Mouse (Mus musculus) NIH3T3 (cell line): Measurements from ENCODE around the gene Unc13a.

Source experiments
- DNase-seq: peaks from one replicate; pipeline ENCODE4 v3.0.0-alpha.2; 2012; ENCODE audit warnings: low read depth

The Unc13a gene

DNA sequence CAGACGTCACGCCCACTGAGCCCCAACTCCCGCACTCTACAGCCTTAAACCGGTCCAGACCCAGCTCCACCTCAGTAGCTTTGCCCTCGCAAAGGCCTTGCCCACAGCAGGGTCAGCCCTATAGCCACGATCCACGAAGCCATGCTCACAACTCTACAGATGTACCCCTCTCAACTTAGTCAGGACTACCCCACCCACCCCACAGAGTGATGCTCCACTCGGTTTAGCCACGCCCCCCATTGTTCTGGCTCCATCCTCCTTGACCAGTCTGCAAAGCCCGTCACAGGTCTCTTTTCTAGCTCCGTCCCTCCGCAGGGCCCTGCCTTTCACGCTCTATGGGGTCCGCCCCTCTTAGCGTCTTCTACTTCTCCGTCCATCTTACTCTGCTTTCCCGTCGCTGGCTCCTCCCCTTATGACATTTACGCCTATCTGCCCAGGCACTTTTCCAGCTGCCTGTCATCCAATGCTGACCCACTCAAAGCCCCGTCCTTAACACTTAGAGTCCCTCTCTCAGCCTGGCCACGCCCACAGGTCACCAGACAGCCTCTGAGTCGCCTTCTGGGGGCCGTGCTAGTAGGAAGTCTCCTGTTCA lies 14.7 kb upstream of the Unc13a start:
- no peak for DNase-seq

DNA sequence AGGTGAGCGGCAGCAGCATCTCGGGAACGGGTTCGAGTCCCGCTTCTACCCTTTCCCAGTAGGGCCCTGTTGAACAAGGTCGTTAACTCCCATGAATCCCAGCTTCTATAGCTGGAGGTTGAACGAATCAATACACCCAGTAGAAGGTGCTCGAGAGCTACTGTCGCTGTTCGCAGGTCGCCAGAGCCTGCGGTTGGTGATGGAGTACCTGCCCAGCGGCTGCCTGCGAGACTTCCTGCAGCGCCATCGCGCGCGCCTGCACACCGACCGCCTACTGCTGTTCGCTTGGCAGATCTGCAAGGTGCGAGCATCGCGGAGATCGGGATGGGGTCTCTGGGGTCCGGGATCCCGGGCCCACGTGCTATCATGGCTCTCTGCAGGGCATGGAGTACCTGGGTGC lies 14.0 kb upstream of the Unc13a start:
- no peak for DNase-seq

DNA sequence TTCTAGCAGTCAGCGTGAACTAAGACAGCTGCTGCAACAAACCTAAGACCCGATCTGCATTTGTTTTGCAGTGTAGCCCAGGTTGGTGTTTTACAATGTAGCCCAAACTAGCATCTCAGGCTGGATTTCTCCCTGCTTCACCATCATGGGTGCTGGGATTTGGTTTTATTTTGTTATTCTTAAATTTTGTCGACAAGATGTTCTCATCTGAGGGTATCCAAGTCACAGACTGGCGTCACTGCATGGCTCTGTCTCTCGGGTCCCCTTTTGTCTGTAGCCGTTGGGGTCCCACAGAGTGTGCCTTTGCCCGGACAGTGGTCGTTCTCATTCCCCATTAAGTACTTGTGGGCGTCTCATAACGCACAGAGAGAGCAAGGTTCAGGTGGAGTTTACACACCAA lies 13.1 kb upstream of the Unc13a start:
- DNase-seq = no peak

DNA sequence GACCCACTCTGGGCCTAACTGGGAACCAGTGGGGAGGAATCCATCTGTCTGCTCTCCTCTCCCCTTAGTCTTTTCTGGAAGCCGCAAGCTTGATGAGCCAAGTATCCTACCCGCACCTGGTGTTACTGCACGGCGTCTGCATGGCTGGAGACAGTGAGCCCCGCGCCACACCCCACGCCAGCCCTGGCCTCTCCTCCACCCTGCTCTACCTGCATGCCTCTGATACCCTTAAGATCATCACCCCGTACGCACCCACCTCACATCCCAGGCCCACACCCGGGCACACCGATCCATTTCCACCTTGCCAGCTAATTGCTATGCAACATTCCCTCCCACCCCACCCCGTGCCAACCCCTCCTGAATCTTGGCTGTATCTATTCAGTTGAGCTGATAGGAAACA lies 11.3 kb upstream of the Unc13a start:
- DNase-seq = no peak

DNA sequence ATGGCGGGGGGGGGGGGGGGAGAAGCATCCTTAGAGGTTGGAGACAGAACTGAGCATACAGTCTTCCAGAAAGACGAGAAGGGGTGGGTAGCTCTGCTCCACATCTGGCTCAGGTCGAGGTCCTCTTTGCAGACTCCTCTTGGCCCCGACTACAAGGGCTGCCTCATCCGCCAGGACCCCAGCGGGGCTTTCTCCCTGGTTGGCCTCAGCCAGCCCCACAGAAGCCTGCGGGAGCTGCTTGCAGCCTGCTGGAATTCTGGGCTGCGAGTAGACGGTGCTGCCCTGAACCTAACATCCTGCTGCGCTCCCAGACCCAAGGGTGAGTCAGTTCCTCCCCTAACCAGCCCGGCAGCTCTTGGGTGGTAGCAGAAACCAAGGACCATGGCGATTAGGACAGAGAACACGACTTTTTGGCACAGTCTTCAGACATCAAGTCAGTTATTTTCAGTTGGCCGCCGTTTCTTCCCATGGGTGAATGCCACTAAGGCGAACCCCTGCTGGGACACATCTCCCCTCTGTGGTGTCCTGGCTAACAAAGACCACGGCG lies 9.9 kb upstream of the Unc13a start:
- DNase-seq = no peak

DNA sequence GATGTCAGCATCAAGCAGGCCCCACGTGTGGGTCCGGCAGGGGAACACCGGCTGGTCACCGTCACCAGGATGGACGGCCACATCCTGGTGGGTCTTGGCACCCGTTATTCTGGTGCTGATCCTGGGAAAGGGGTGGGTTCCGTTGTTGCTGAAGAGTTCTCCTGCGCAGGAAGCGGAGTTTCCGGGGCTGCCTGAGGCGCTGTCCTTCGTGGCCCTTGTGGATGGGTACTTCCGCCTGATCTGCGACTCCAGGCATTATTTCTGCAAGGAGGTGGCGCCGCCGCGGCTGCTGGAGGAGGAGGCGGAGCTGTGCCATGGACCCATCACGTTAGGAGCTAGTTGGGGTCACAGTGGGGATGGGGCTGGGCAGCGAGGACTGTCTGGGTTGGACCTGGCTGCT lies 8.9 kb upstream of the Unc13a start:
- no peak for DNase-seq

DNA sequence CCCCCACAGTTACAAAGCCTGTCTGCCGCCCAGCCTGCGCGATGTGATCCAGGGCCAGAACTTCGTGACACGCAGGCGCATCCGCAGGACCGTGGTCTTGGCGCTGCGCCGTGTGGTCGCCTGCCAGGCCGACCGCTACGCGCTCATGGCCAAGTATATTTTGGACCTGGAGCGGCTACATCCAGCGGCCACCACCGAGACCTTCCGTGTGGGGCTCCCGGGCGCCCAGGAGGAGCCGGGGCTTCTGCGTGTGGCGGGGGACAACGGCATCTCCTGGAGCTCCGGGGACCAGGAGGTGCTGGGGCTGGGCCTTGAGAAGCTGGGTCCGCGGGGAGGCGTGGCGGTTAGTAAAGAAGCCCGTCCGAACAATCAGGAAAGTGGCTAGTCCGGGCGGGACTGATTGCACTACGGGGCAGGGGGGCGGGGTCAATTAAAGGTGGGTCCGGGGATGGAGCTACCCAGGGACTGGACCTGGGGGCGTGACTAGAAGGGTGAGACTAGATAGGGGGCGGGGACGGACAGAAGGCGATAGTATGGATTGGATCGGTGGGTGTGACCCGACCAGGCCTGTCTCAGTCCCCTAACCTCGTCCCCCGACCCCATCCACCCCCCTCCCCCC lies 8.1 kb upstream of the Unc13a start:
- no peak for DNase-seq

DNA sequence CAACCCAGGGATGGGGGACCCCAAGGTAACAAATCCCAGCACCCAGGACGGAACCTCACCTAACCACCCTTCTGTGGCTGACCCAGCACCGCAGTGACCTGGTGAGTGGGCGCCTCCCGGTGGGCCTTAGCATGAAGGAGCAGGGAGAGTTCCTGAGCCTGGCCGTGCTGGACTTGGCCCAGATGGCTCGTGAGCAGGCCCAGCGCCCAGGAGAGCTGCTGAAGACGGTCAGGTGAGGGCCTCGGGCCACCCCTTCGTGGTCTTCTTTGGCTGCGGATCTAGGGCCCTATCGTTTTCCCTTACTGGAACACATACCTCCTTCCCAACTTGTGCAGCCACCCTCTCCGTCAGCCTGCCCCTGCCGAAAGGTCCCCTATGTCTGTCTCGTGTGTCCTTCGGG lies 7.6 kb upstream of the Unc13a start:
- no peak for DNase-seq

DNA sequence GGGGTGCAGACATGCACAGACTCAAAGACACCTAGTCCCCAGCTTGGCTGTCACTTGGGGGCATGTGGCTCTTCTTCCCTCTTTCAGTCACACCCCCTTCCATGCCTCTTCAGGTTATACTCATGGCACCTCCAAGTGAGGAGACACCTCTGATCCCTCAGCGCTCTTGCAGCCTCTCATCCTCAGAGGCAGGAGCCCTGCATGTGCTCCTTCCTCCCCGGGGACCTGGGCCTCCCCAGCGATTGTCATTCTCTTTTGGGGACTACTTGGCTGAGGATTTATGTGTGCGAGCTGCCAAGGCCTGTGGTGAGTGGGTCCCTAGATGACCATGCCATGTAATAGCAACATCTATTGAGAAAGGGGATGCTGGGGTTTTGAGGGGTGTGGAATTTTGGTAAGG lies 6.7 kb upstream of the Unc13a start:
- no peak for DNase-seq

DNA sequence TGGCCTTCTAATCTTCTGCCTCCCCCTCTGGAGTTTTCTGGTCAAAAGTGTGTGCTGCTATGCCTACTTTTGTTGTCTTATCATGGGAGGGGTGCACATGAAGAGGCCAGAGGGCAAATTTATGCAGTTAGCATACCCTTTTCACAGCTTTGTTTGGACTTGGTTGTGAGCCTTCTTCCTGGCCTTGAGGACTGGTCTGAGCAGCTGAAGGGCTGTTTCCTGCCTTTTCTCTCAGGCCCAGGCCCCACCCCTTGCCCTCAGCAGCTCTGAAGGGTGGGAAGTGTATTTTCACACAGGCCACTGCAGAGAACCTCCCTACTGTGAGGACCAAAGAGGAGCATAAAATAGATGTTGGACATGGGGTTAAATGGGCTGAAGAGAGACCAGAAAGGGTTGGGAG lies 6.0 kb upstream of the Unc13a start:
- DNase-seq = no peak

DNA sequence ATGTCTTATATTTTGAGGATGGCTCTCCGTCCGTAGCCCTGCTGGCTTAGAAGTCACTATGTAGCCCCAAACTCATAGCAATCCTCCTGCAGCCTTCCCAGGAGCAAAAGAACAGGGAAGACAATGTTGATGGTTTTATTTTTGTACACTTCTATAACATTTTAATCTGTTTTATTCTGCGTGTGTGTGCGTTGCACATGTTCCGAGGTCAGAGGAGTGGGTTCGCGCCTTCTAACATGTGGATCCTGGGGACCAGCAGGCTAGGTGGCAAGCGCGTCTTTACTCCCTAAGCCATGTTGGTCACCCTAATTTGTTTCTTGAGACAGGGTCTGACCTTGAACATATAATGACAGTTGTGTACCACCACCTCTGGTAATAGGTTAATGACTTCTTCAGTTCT lies 5.2 kb upstream of the Unc13a start:
- DNase-seq = no peak

DNA sequence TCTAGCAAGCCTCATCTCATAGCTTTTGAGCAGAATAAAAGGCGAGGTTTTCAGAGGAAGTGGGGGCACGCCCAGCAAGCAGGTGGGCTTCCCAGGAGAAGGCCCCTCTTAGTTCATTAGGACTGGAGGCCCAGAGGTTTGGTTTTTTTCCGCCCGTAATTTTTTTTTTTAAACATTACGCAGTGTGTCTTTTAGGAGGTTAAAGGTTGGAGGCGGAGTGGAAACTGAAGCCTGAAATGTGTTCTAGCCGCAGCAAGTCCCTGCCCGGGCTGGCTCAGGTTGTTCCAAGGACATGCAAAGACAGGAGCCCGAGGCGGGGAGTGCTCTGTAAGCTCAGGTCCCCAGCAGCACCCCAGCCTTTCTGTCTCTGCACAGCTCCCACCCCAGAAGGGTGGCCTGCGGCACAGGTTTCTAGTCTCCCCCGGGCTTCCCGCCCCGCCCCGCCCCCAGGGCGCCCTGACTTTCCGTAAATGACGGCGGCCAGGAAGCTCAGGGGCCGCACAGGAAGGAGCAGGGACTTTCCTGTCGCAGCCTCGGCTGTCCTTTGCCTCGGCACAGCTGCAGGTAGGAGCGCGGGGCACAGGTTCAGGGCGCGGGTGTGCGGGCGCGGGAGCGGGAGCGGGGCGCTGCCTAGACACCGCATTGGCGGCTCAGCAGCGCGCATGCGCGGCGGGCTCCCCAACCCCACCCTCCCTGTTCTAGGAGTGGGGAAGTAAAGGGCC lies 4.6 kb upstream of the Unc13a start, which contains the start of gene Jak3:
Gene Jak3, plus strand, starts transcription at position 277 of the 722 bp plus-strand sequence.
- peak; percentile 84 for DNase-seq

DNA sequence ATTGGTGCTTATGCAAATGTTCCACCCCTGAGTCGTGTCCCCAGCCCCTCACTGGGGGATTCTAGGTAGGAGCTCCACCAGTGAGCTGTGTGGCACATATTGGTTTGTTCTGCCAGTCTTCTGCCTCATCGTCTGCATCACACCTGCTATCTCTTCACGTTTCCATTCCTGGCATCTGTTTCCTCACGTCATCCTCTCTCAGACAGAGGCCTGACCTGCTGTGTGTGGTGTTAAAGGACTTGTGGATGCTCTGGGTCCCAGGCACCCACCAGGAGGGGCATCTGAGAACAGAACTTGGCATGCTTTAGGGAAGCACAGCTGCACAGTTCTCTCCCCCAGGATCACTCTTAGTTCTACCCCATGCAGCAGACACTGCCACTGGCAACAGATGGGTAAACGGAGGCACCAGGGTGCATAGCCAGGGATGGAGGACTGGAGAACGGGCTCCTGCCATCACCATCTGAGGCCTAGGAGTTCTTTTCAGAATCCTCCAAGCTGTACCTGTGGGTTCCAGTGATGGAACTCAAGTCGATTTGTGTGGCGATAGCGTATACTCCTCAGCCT lies 4.0 kb upstream of the Unc13a start:
- no peak for DNase-seq

DNA sequence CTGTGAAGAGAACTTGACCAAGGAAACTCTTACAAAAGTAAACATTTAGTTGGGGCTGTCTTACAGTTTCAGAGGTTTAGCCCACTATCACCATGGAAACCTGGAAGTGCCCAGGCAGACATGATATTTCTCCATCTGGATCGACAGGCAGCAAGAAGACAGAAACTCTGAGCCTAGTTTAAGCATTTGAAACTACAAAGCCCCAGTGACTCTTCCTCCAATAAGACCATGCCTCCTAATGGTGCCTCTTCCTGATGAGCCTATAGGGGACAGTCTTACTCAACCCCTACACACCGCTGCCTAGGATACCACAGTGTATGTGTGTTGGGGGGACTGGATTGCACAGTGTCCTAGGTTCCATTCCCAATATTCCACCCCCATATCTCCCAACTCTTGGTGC lies 2.5 kb upstream of the Unc13a start:
- DNase-seq = no peak

DNA sequence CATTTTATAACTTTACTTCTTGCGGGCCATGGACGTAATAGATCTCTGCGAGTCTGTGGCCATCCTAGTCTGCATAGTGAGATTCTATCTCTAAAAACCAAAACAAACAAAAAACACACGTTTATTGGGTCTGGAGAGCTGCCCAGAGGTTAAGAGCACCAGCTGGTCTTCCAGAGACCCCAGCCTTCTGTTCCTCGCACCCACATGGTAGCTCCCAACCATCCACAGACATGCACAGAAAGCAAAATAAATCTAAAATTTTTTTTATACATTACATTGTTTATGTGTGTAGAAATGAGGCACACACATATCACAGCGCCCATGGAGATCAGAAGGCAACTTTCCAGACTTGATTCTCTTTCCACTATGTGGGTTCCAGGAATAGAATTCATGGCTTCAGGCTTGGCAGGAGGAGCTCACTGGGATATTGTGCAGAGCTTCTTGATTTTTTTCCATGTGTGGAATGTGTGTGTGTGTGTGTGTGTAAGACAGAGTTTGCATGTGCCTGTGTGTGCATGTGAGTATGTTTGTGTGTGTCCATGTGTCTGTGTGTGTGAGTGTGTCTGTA lies 695 bp upstream of the Unc13a start:
- DNase-seq = peak; percentile 74

DNA sequence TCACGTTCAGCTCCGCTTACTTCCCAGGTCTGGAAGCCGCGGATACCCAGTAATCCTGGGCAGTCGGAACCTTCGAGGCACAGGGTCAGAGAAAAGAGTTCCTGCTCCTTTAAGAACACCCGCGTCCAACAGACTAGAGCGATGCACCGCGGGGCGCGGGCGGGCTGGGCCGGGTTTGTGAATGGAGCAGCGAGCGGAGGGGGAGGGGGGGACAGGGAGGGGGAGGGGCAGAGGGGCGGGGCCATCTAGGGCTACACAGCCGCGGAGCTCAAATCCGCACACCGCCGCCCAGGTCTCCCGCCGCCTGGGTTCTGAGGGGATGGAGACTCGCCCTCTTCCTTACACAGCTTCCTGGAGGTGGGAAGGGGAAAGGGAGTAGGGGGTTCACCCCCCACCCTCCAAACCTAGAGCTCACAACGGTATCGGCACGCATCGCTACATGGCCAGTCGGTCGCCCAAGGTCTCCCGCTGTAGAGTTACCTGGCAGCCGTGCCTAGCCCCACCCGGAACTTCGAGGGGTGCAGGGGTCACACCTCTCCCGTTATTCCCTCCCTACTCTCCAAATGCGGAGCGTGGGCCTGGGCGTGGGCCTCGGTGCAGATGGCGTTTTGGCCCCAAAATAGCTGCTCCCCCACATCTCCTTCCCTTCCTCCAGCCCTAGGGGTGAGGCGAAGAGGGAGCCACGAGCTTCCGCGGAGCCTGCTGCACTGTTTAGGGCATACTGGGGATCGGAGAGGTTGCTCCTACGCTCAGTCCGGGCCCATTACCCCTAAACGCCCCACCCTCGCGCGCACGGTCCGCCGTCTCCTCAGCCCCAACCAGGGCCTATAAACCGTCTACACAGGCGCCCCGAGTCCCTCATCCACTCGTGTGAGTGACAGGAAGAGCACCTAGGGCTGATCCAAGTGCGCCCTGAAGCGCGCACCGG lies 672 bp downstream of the Unc13a start:
- DNase-seq = peak; percentile 95

DNA sequence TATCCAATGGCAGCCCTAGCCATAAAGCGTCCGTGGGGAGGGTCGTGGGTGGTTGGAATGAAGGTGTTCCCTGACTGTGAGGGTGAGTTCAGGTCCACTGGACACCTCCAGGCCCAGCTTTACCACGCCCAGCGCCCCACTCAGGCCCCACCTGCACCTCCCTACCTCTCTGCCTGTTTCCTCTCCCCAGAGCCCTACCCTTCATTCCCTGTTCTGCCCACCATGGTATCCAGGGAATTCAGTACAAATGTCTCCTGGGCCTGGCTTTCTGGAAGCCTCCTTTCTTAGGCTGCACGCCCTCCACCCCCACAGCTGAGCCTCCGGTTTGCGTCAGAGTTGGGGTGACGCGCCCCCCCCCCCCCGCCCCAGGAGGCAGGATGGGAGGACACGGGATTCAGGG lies 1.4 kb downstream of the Unc13a start:
- DNase-seq = no peak

DNA sequence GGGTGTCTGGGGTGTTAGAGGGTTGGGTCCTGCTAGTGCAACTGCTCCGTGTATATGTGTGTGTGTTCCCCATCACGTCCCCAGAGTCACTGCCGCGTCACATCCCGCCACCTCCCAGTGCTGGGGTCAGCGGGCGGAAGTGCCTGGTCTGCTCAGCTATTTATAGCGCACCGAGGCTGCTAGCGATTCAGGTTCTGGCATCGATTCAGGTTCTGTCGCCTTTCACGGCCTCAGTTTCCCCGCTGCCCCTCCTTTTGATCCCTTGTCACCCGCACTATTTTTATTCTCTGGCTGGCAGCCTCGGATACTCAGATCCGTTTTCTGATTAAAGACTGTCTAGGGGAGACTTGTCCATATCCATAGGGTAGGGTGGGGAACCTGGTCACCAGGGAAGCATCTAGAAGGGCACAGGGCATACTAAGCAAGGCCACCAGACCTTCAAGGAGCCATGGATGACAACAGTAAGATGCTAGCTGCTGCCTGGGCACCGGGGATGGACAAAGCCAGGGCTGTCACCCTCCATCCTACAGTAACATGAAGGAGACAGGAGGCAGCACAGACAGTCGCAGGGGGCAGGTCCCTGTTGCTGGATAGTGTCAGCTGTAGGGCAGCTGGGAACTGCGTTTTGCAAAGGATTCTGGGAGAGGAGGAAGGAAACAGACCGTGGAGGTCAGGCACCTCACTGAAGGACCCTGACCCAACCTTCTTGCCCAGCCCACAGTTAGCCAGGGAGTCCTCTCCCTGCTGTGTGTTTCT lies 3.2 kb downstream of the Unc13a start:
- peak; percentile 53 for DNase-seq

DNA sequence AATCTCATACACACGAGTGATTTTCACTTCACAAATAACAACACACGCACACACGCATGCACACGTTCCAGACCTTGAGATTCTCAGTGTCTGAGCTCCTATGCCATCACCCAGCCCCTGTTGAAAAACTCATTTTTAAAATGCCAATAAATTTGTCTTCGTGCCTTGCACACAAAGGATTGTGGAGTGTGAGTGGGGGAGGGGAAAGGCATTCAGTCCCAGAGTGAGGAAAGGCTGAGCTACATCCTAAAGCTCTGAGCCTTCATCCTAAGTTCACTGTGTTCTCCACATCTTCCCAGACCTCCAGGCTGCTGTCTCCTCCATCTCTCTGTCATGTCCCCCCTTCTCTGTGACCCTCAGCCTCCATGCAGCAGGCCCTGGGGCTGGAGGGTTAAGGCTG lies 4.3 kb downstream of the Unc13a start:
- peak; percentile 45 for DNase-seq

DNA sequence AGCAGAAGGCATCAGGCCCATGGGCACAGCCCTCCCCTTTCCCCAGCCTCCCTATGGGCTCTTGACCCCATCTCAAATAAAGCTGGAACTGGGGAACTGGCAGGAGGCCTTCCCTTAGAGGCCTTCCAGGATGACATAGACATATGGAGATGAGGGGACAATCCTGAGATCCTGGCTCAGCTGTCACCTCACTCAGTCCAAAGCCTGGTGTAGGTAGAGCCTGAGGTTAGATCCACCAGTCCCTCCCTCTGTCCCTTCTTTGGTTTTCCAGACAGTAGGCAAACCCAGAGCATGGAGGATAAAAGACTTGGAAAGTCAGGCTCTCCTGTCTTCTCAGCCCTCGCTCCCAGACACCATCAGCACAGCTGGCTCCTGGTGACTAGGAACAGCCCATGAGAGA lies 4.7 kb downstream of the Unc13a start:
- DNase-seq = no peak
